Mouse (Mus musculus): ENCODE measurements around the gene Ntmt1. TPM values are rescaled to one million over a fixed set of nuclear protein-coding genes. Genes with fewer than 3 reads are reported as not detected.

Ntmt1 gene
- polyA plus RNA-seq (2012; ENCODE audit: low replicate concordance): 26.3 and 33.7 TPM in 2 replicates

DNA sequence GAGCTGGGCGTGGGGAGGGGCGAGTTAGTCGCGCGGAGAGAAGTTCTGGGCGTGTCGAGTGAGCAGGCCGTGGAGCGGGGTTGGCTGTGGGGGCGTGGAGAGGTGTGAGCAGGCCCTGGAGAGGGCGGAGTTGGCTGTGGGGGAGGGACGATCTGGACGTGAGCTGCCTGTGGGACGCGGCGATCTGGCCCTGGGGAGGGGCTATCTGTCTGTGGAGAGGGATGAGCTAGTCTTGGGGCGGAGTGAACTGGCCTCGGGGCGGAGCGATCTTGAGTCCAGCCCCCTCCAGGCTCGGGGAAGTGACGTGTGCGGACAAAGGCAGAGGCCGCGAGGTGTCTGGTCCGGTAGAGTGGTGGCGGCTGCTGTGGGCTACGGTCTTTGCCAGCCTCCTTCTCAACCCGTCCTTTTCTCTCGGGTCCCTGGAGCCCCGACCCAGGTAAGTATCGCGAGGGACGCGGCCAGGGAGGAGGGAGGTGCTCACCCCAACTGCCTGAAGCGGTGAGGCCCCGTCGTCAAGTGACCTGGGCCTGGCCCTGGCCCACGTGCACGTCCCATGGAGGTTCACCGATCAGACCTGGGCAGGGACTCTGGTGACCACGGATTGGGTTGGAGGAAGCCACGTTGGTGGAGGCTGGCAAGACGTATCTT is at the start of gene Ntmt1:
TSS of gene Ntmt1 (plus strand) at position 179 of the 648 bp plus-strand sequence.

GRCm38 (mm10) chr2:30803604-30804003 is 4.0 kb upstream of the Ntmt1 start, which contains the start of gene 1700001O22Rik:
Gene 1700001O22Rik (minus strand): TSS chr2:30803661.

DNA sequence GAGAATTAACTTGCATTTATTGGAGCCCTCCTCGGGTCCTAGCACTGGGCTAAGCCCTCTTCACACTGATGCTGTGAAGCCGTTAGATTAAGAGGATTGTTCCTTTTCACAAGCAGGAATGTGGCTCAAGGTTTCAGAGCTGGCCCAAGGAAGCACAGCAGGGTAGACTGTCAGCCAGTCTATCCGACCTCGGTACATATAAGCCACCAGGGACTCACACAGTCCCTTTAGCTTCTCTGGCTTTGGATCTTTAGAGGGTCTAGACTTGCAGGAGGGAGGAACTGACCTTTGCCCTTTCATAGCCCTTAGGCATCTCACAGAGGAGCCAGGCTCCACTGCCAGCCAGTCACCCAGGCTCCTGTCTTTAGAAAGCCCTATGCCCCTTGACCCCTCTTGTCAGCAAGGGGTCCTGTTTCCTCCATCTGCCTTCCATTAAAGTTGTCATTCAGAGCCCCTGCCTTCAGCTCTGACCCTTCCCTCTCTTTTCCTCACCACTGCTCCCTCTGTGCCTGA is 22.7 kb downstream of the Ntmt1 start, which contains the start of gene Asb6:
TSS of gene Asb6 (minus strand) at position 51 of the 513 bp plus-strand sequence.

GRCm38 (mm10) chr2:30834373-30835022 is 26.9 kb downstream of the Ntmt1 start, which contains the start of gene Prrx2:
Gene Prrx2 (plus strand): TSS chr2:30834972.

Other genes with a start within 250 kb of the Ntmt1 start
- 0.47 TPM in 1 of 2 replicates, not detected in the other for gene Cstad, start 212.8 kb upstream of the Ntmt1 start, polyA plus RNA-seq (2012; ENCODE audit: low replicate concordance)
- gene 1700001O22Rik, start 4.2 kb upstream of the Ntmt1 start, polyA plus RNA-seq (2012; ENCODE audit: low replicate concordance): 0.61 TPM in 1 of 2 replicates, not detected in the other
- 23.0 and 54.9 TPM in 2 replicates for gene Asb6, start 22.5 kb downstream of the Ntmt1 start, polyA plus RNA-seq (2012; ENCODE audit: low replicate concordance)
- gene Prrx2, start 27.1 kb downstream of the Ntmt1 start, polyA plus RNA-seq (2012; ENCODE audit: low replicate concordance): 0.45 and 0.87 TPM in 2 replicates
- gene Ptges, start 122.0 kb downstream of the Ntmt1 start, polyA plus RNA-seq (2012; ENCODE audit: low replicate concordance): 0.61 TPM in 1 of 2 replicates, not detected in the other
- 25.1 and 38.2 TPM in 2 replicates for gene Tor1b, start 145.1 kb downstream of the Ntmt1 start, polyA plus RNA-seq (2012; ENCODE audit: low replicate concordance)
- 213 and 219 TPM in 2 replicates for gene Tor1a, start 160.1 kb downstream of the Ntmt1 start, polyA plus RNA-seq (2012; ENCODE audit: low replicate concordance)
- 4.8 and 9.4 TPM in 2 replicates for gene BC005624, start 174.4 kb downstream of the Ntmt1 start, polyA plus RNA-seq (2012; ENCODE audit: low replicate concordance)
- gene Usp20, start 174.5 kb downstream of the Ntmt1 start, polyA plus RNA-seq (2012; ENCODE audit: low replicate concordance): 4.3 and 27.3 TPM in 2 replicates